In the genomic region with DNA sequence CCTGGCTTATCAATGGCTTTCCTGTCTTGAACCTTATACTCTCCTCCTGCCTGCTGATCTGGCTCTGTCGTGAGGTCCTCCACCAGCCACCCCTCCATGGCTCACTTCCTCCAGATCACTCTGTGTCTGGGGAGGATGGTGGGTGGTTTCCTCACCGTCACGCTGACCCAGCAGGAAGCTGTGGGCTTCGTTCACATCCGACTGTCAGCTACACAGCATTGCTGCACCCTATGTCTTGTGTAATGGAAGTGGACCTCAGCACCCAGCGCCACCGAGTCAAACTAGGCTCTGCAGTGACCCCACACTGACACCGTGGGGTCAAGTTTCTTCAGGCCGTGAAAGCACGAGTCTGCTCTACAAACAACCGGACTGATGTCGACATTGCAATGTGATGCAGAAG, we compare ENCODE assay signal across 11 mouse cellular contexts.
DNase-seq lines count a peak whose midpoint lies in the region; ATAC-seq and TF ChIP-seq lines count a peak whose summit lies in the region.
"Had no signal": no experiment of that assay in that cellular context is flagged by ENCODE, and none has a peak within 500 bp of the region (broad histone marks: within the 10 kb centered on the region; RNA-seq: fewer than 3 reads in every experiment).

No protein-coding gene starts in this region.

- no peaks in the 10 kb centered on the region for H3K4me1 ChIP-seq in heart, postnatal 0 days (ENCODE audit: control insufficient read depth, insufficient read depth)
- no peaks in the 10 kb centered on the region for H3K4me1 ChIP-seq in hindbrain, embryonic 14.5 days (replicated peaks; ENCODE audit: control insufficient read depth, insufficient read depth, low read length)
- H3K4me1 ChIP-seq in cerebellum, adult 2 months (ENCODE audit: control insufficient read depth, insufficient read depth, low read length), result no peaks in the 10 kb centered on the region
- H3K4me1 ChIP-seq: neural tube, embryonic 12.5 days had no signal

- TF ChIP-seq EP300 in heart, postnatal 0 days (IDR thresholded peaks at IDR 0.05; ENCODE audit: low read depth), result no peak

- no peak overlapping the region for H3K4me2 ChIP-seq in heart, postnatal 0 days (ENCODE audit: low read depth, low read length)
- no peak overlapping the region for H3K4me2 ChIP-seq in hindbrain, embryonic 14.5 days (replicated peaks)
- H3K4me2 ChIP-seq: neural tube, embryonic 12.5 days had no signal

- H3K4me3 ChIP-seq in heart, postnatal 0 days (ENCODE audit: low read depth, low read length), result no peak overlapping the region
- H3K4me3 ChIP-seq in hindbrain, embryonic 14.5 days (replicated peaks; ENCODE audit: low read length), result no peak overlapping the region
- H3K4me3 ChIP-seq in cerebellum, adult 2 months (replicated peaks; ENCODE audit: insufficient read depth, low read depth, low read length), result no peak overlapping the region
- H3K4me3 ChIP-seq: erythroblast, embryonic 14.5 days; left cerebral cortex, adult 2 months; neural tube, embryonic 12.5 days had no signal

- no peaks in the 10 kb centered on the region for H3K27me3 ChIP-seq in heart, postnatal 0 days (ENCODE audit: control insufficient read depth, insufficient read depth, low read length)
- no peaks in the 10 kb centered on the region for H3K27me3 ChIP-seq in hindbrain, embryonic 14.5 days (ENCODE audit: control insufficient read depth, insufficient read depth, low read length)
- H3K27me3 ChIP-seq in cerebellum, adult 2 months (ENCODE audit: control insufficient read depth, insufficient read depth, low read length), result no peaks in the 10 kb centered on the region
- H3K27me3 ChIP-seq: neural tube, embryonic 12.5 days had no signal

- no peaks in the 10 kb centered on the region for H3K9me3 ChIP-seq in heart, postnatal 0 days (replicated peaks; ENCODE audit: control insufficient read depth, low read length)
- H3K9me3 ChIP-seq in hindbrain, embryonic 14.5 days (ENCODE audit: control insufficient read depth, low read length), result no peaks in the 10 kb centered on the region
- H3K9me3 ChIP-seq: neural tube, embryonic 12.5 days had no signal

- DNase-seq in heart, postnatal 0 days (ENCODE audit: low spot score), result peak; percentile 16
- no peak for DNase-seq in heart, adult 8-10 months (ENCODE audit: low spot score)
- peak; percentile 68 for DNase-seq in lung, postnatal 36 days
- peak; percentile 29 to 53 for DNase-seq in thymus, adult 18-20 months
- DNase-seq in hindbrain, embryonic 14.5 days (ENCODE audit: low spot score), result no peak
- DNase-seq in cerebellum, adult 18-20 months, result no peak
- DNase-seq in cerebellum, adult 2 months, result no peak

- H3K9ac ChIP-seq in heart, postnatal 0 days (replicated peaks; ENCODE audit: low read depth, low read length), result no peak overlapping the region
- no peak overlapping the region for H3K9ac ChIP-seq in hindbrain, embryonic 14.5 days
- H3K9ac ChIP-seq: neural tube, embryonic 12.5 days had no signal

- H3K27ac ChIP-seq in heart, postnatal 0 days (ENCODE audit: low read depth), result no peak overlapping the region
- H3K27ac ChIP-seq in hindbrain, embryonic 14.5 days, result no peak overlapping the region
- H3K27ac ChIP-seq in cerebellum, adult 2 months (ENCODE audit: insufficient read depth, low read length), result no peak overlapping the region
- H3K27ac ChIP-seq: left cerebral cortex, adult 2 months; neural tube, embryonic 12.5 days had no signal

- WGBS in heart, postnatal 0 days, result 50% methylated on average over 12 of the region's 12 CpGs
- WGBS in hindbrain, embryonic 14.5 days, result 79% methylated on average over 12 of the region's 12 CpGs
- 76% methylated on average over 12 of the region's 12 CpGs for WGBS in cerebellum, adult 2 months

- H3K36me3 ChIP-seq in heart, postnatal 0 days (replicated peaks; ENCODE audit: control insufficient read depth, insufficient read depth, low read length), result no peaks in the 10 kb centered on the region
- no peaks in the 10 kb centered on the region for H3K36me3 ChIP-seq in hindbrain, embryonic 14.5 days (replicated peaks; ENCODE audit: control insufficient read depth, insufficient read depth)
- H3K36me3 ChIP-seq: neural tube, embryonic 12.5 days had no signal

- no peak for TF ChIP-seq CTCF in heart, postnatal 0 days (IDR thresholded peaks at IDR 0.05; ENCODE audit: low read depth)
- TF ChIP-seq CTCF in cerebellum, adult 2 months (IDR thresholded peaks at IDR 0.05; ENCODE audit: borderline replicate concordance, insufficient read depth, low read depth, low read length), result no peak

- no peak for TF ChIP-seq POLR2A in cerebellum, adult 2 months (IDR thresholded peaks at IDR 0.05; ENCODE audit: borderline replicate concordance, insufficient read depth, low read length)

- no peak for ATAC-seq in heart, postnatal 0 days (ENCODE audit: insufficient read depth, low read depth)
- ATAC-seq in granulocyte monocyte progenitor cell, adult 5-6 weeks (replicated peaks; ENCODE audit: poor library complexity, severe bottlenecking), result peak; percentile 86
- no peak for ATAC-seq in hindbrain, embryonic 14.5 days (ENCODE audit: low FRiP score)

Comparison
In these comparisons a context has a peak if more than half of its experiments do, and no peak if none do; other contexts are left out.
1. DNase-seq: peak in heart, postnatal 0 days (single experiment), lung, postnatal 36 days (single experiment) and thymus, adult 18-20 months (2 of 2); none in heart, adult 8-10 months (single experiment), hindbrain, embryonic 14.5 days (single experiment), cerebellum, adult 18-20 months (0 of 2) and cerebellum, adult 2 months (0 of 2).